Mouse (Mus musculus) neural tube, embryonic 13.5 days (tissue): ENCODE measurements around the gene Zbtb8os. TPM values are rescaled to one million over a fixed set of nuclear protein-coding genes. Genes with fewer than 3 reads are reported as not detected.
A peak's percentile ranks its signal among the peaks of the same experiment; 100 is the strongest.

Experiments
- ATAC-seq: fragments of 200-750 bp; cut with Nextera tagmentation; 2 replicates; pipeline ENCODE4 v1.8.0; 2017; ENCODE audit warnings: low read depth, mild to moderate bottlenecking, moderate TSS enrichment, moderate library complexity
- H3K27ac ChIP-seq: fragments of 300-500 bp; sonication (generic); replicated peaks from 2 replicates; pipeline ENCODE4 v1.5.1; 2015; ENCODE audit warnings: moderate library complexity, mild to moderate bottlenecking, inconsistent platforms
- H3K27me3 ChIP-seq: fragments of 300-500 bp; sonication (generic); 2 replicates; pipeline ENCODE4 v1.6.1; 2015; ENCODE audit warnings: mild to moderate bottlenecking, inconsistent platforms
- H3K36me3 ChIP-seq: fragments of 300-500 bp; sonication (generic); 2 replicates; pipeline ENCODE4 v1.6.1; 2015; ENCODE audit warnings: mild to moderate bottlenecking, inconsistent platforms
- H3K4me1 ChIP-seq: fragments of 300-500 bp; sonication (generic); replicated peaks from 2 replicates; pipeline ENCODE4 v1.6.1; 2015; ENCODE audit warnings: inconsistent platforms
- H3K4me2 ChIP-seq: fragments of 300-500 bp; sonication (generic); 2 replicates; pipeline ENCODE4 v1.6.1; 2015; ENCODE audit warnings: inconsistent platforms, mild to moderate bottlenecking, moderate library complexity
- H3K4me3 ChIP-seq: fragments of 300-500 bp; sonication (generic); 2 replicates; pipeline ENCODE4 v1.5.1; 2015; ENCODE audit warnings: mild to moderate bottlenecking, inconsistent platforms
- H3K9ac ChIP-seq: fragments of 300-500 bp; sonication (generic); 2 replicates; pipeline ENCODE4 v1.6.1; 2015; ENCODE audit warnings: moderate library complexity, mild to moderate bottlenecking, inconsistent platforms
- H3K9me3 ChIP-seq: fragments of 300-500 bp; sonication (generic); 2 replicates; pipeline ENCODE4 v1.6.1; 2016; ENCODE audit warnings: inconsistent platforms
- WGBS: fragments of 180-500 bp; shearing (Covaris S2); methylation state at CpG from one replicate; pipeline ENCODE4 v1.1.7; 2015; 5-methylcytosine and 5-hydroxymethylcytosine counted together
- polyA plus RNA-seq: library from polyadenylated mRNA; unstranded; fragments of >200 nt; fragmentation: Nextera tagmentation; extraction: Ambion mirVana; gene quantifications from 2 replicates; pipeline ENCODE4 v1.2.1, GENCODE M21; 2015

The Zbtb8os gene
- polyA plus RNA-seq = 24.9 and 28.2 TPM in 2 replicates

DNA sequence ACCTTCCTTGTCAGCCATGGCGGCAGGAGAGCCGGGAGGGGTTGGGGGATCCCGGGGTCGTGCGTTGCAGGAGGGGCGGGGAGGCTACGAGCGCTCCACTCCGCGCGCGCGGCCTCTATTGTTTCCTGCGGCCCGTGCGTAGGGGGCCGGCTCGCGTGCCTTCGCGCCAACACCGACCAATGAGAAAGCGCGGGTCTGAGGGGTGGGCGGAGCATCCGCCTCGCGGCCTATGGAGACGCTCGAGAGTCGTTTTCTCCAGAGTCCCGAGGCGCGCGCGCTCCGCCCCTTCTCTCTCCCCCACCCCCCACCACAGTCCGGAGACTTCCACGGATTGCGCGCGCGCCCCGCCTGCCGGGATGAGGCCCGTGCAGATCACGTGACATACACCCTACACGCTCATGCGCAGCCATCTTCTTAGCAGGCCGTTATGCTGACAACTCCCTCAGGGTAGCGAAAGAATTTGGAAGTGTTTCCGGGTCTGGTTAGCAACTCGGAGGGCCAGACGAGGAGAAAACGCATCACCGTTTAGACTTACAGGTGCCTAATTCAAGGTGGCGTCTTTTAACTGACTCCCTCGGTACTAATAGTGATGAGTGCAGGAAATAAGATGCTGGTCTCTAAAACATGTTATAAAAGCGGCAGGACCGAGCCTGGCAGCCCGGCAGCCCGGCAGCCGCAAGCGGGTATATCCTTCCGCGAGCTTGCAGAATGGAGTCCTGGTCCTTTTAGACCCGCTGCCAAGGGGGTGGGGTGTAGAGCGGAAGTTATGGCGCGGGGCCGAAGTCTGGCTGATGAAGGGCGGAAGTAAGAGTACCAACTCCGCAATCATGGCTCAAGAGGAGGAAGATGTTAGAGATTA, at the start of gene Zbtb8os, which contains the start of gene Rbbp4:
Zbtb8os (plus strand) TSS at position 480 of the 859 bp plus-strand sequence.
Rbbp4 (minus strand) TSS at position 155 of the 859 bp plus-strand sequence.
- peaks cover 48% of the 10 kb centered on the region for H3K4me1 ChIP-seq
- peak within 1 kb of the TSS; percentile 95 for H3K4me3 ChIP-seq
- peak within 1 kb of the TSS; percentile 83 for H3K4me2 ChIP-seq
- no peaks in the 10 kb centered on the region for H3K9me3 ChIP-seq
- ATAC-seq = peak; percentile 98
- H3K27ac ChIP-seq = peak within 1 kb of the TSS; percentile 99
- under 1% methylated on average over 73 of the region's 73 CpGs for WGBS
- no peaks in the 10 kb centered on the region for H3K27me3 ChIP-seq
- H3K36me3 ChIP-seq = peaks cover 18% of the 10 kb centered on the region
- peak within 1 kb of the TSS; percentile 98 for H3K9ac ChIP-seq

- 66% methylated on average over 5 of the region's 5 CpGs for WGBS
- peaks cover 27% of the 10 kb centered on the region for H3K4me1 ChIP-seq
- peaks cover 21% of the 10 kb centered on the region for H3K27me3 ChIP-seq
- 0 out of 2 replicates have a peak overlapping the region, but pooled peaks have one; percentile 74 for H3K9ac ChIP-seq
- no peak overlapping the region for H3K4me3 ChIP-seq
- peak overlapping the region; percentile 87 for H3K4me2 ChIP-seq
- no peak overlapping the region for H3K27ac ChIP-seq
- ATAC-seq = 0 out of 2 replicates have a peak, but pooled peaks have one; percentile 34
- no peaks in the 10 kb centered on the region for H3K9me3 ChIP-seq
- H3K36me3 ChIP-seq = no peaks in the 10 kb centered on the region
Measured at GRCm38 (mm10) chr4:129286001-129286682, 49.4 kb upstream of the Zbtb8os start.

DNA sequence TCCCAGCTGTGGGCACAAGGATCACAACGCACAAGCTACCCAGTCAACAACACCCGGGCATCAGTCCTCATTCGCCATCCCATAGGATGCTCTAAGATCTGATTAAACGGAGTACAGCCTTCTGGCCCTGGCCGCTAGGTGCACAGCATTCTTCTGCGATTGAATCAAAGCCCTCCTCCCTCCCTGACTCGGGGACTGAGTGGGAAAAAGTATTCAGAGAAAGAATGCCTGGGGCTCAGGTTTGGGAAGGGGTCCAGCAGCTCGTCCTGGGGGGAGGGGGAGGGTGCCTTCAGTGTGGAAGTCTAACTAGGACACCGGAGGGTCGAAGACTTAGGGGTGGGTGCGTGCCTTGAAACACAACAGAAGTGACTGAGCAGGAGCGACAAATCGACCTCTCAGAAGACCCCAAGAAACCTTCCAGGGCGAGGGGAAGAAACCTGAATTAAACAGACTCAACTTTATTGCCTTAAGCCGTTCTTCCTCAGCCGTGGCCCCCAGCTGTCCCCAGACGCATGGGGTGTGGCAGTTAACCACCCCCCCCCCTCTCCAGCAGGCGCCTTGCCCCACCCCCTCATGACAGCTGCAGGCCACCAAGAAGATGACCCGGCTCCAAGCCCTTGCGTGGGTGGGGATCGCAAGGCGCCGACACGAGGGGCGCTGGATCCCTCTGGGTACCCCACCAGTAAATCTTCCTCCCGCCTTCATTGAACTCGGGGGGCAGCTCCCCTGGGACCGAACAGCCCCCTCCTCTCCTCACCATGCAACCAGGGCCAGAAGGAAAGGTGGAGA, 48.6 kb upstream of the Zbtb8os start:
- Histone ChIP-seq H3K4me3 (peak overlapping the region; percentile 50), H3K4me2 (peak overlapping the region; percentile 87), H3K36me3 (no peaks in the 10 kb centered on the region), H3K9ac (peak overlapping the region; percentile 74), H3K9me3 (no peaks in the 10 kb centered on the region), H3K27ac (peak overlapping the region; percentile 28; the same call in 1 of the 2 replicates), H3K27me3 (peaks cover 21% of the 10 kb centered on the region), H3K4me1 (peaks cover 27% of the 10 kb centered on the region)
- peak; percentile 51 for ATAC-seq
- WGBS = 4% methylated on average over 28 of the region's 28 CpGs

- WGBS = 1% methylated on average over 52 of the region's 53 CpGs
- no peaks in the 10 kb centered on the region for H3K9me3 ChIP-seq
- no peaks in the 10 kb centered on the region for H3K36me3 ChIP-seq
- H3K9ac ChIP-seq = peak within 1 kb of the TSS; percentile 74
- peak within 1 kb of the TSS; percentile 87 for H3K4me2 ChIP-seq
- peaks cover 27% of the 10 kb centered on the region for H3K4me1 ChIP-seq
- peak within 1 kb of the TSS; percentile 50 for H3K4me3 ChIP-seq
- ATAC-seq = peak; percentile 72
- peaks cover 21% of the 10 kb centered on the region for H3K27me3 ChIP-seq
- H3K27ac ChIP-seq = peak within 1 kb of the TSS; percentile 28; the same call in 1 of the 2 replicates
Measured at GRCm38 (mm10) chr4:129287472-129287981, 48.0 kb upstream of the Zbtb8os start, which contains the start of gene Sync. Gene Sync, plus strand, starts transcription at chr4:129287617.

GRCm38 (mm10) chr4:129288067-129288466, 47.4 kb upstream of the Zbtb8os start:
- Histone ChIP-seq H3K4me2 (peak overlapping the region; percentile 87), H3K27me3 (peaks cover 21% of the 10 kb centered on the region), H3K4me1 (peaks cover 27% of the 10 kb centered on the region), H3K36me3 (no peaks in the 10 kb centered on the region), H3K9ac (peak overlapping the region; percentile 74; the same call in 1 of the 2 replicates), H3K27ac (no peak overlapping the region), H3K9me3 (no peaks in the 10 kb centered on the region), H3K4me3 (peak overlapping the region; percentile 50)
- WGBS = 32% methylated on average over 3 of the region's 3 CpGs
- no peak for ATAC-seq

DNA sequence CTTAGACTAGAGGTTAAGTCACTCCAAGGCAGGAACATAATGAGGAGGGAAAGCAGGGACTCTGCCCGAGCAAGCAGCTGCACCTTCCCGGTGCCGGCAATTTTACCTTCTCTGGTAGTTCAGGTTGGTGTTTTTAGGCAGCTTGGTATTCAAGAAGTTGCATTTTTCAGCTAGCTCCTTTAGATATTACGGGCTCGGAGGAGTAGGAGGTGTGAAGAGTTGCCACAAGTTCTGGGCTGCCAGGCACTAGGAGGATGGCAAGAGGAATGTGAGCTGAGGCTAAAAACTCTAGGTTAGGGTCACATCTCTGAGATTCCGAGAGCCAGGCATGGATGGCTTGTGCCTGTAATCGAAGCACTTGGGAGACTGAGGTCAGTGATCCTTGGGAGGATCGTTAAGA, 45.8 kb upstream of the Zbtb8os start:
- no peaks in the 10 kb centered on the region for H3K36me3 ChIP-seq
- H3K27me3 ChIP-seq = peaks cover 21% of the 10 kb centered on the region
- 91% methylated on average over 8 of the region's 8 CpGs for WGBS
- H3K27ac ChIP-seq = no peak overlapping the region
- H3K9me3 ChIP-seq = no peaks in the 10 kb centered on the region
- no peak for ATAC-seq
- no peak overlapping the region for H3K4me2 ChIP-seq
- H3K9ac ChIP-seq = no peak overlapping the region
- H3K4me3 ChIP-seq = no peak overlapping the region
- peaks cover 27% of the 10 kb centered on the region for H3K4me1 ChIP-seq

- Histone ChIP-seq H3K9ac (no peak overlapping the region), H3K4me2 (no peak overlapping the region), H3K4me3 (no peak overlapping the region), H3K4me1 (peaks cover 5% of the 10 kb centered on the region), H3K27me3 (peaks cover 6% of the 10 kb centered on the region; the same call in 1 of the 2 replicates), H3K27ac (no peak overlapping the region), H3K9me3 (no peaks in the 10 kb centered on the region), H3K36me3 (no peaks in the 10 kb centered on the region)
- ATAC-seq = no peak
- WGBS = 60% methylated on average over 7 of the region's 7 CpGs
Measured at GRCm38 (mm10) chr4:129292831-129293230, 42.7 kb upstream of the Zbtb8os start.

DNA sequence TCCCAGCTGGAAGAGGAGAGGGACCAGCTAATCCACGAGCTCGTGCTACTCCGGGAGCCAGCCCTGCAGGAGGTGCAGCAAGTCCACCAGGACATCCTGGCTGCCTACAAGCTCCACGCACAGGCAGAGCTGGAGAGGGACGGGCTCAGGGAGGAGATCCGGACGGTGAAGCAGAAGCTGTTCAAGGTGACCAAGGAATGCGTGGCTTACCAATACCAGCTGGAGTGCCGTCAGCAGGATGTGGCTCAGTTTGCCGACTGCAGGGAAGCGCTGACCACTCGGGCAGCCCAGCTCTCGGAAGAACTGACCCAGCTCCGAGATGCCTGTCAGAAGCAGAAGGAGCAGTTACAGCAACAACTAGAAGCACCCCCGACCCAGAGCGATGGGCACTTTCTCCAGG, 41.8 kb upstream of the Zbtb8os start:
- Histone ChIP-seq H3K4me2 (no peak overlapping the region), H3K9ac (no peak overlapping the region)

GRCm38 (mm10) chr4:129295188-129295587, 40.3 kb upstream of the Zbtb8os start:
- Histone ChIP-seq H3K27me3 (no peaks in the 10 kb centered on the region), H3K4me2 (no peak overlapping the region), H3K4me1 (0 out of 2 replicates have a peak, but pooled peaks cover 4% of the 10 kb centered on the region), H3K9me3 (no peaks in the 10 kb centered on the region), H3K36me3 (no peaks in the 10 kb centered on the region), H3K4me3 (no peak overlapping the region), H3K27ac (no peak overlapping the region), H3K9ac (no peak overlapping the region)
- no peak for ATAC-seq
- 89% methylated on average over 2 of the region's 2 CpGs for WGBS

More for the DNA sequence above, 41.8 kb upstream of the Zbtb8os start:
- no peaks in the 10 kb centered on the region for H3K4me1 ChIP-seq
- H3K4me3 ChIP-seq = no peak overlapping the region
- H3K9me3 ChIP-seq = no peaks in the 10 kb centered on the region
- H3K36me3 ChIP-seq = no peaks in the 10 kb centered on the region
- H3K27me3 ChIP-seq = no peaks in the 10 kb centered on the region
- 42% methylated on average over 16 of the region's 16 CpGs for WGBS
- no peak for ATAC-seq
- H3K27ac ChIP-seq = no peak overlapping the region

DNA sequence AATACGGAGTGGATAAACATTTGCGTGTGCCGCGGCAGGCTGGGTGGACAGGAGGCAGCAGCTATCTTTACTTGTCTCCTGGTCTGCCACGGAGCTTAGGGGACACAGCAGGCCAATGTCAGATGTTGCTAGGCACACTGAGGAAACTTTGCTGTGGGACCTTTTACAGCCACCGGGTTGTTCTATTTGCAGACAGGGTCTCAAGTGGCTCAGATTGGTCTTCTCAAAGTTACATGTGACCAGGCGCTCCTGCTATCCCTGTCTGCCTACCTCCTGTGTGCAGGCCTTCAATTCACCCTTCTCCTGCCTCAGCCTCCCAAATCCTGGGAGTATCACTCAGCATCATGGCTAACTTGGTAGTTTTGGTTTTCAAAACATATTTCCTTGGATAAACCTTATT, 39.4 kb upstream of the Zbtb8os start:
- no peak for ATAC-seq
- Histone ChIP-seq H3K9me3 (no peaks in the 10 kb centered on the region), H3K27ac (no peak overlapping the region), H3K9ac (no peak overlapping the region), H3K36me3 (no peaks in the 10 kb centered on the region), H3K4me1 (0 out of 2 replicates have a peak, but pooled peaks cover 4% of the 10 kb centered on the region), H3K27me3 (no peaks in the 10 kb centered on the region), H3K4me3 (no peak overlapping the region), H3K4me2 (no peak overlapping the region)
- WGBS = 92% methylated on average over 7 of the region's 7 CpGs

- H3K27me3 ChIP-seq = no peaks in the 10 kb centered on the region
- no peak overlapping the region for H3K27ac ChIP-seq
- H3K9ac ChIP-seq = no peak overlapping the region
- no peak for ATAC-seq
- H3K4me1 ChIP-seq = 0 out of 2 replicates have a peak, but pooled peaks cover 4% of the 10 kb centered on the region
- H3K4me2 ChIP-seq = no peak overlapping the region
- H3K4me3 ChIP-seq = no peak overlapping the region
- no peaks in the 10 kb centered on the region for H3K36me3 ChIP-seq
- H3K9me3 ChIP-seq = no peaks in the 10 kb centered on the region
- 92% methylated on average over 4 of the region's 4 CpGs for WGBS
Measured at GRCm38 (mm10) chr4:129297724-129298123, 37.8 kb upstream of the Zbtb8os start.
